Mouse (Mus musculus): Measurements from ENCODE around the gene Pknox1.
"Not testable (repeated sequence)": the region's sequence is repeated elsewhere in the genome, so short reads cannot be mapped to it uniquely, and the experiment has no call there.

Gene Pknox1

GRCm38 (mm10) chr17:31597957-31598356, 33.4 kb downstream of the Pknox1 start:
- DNase-seq (ENCODE audit: low read depth) = no peak

GRCm38 (mm10) chr17:31598593-31598992, 34.1 kb downstream of the Pknox1 start:
- no peak for DNase-seq (ENCODE audit: low read depth)

- DNase-seq (ENCODE audit: low read depth) = no peak
Measured at GRCm38 (mm10) chr17:31606424-31606823, 41.9 kb downstream of the Pknox1 start.

- DNase-seq (ENCODE audit: low read depth) = no peak
Measured at GRCm38 (mm10) chr17:31607256-31607951, 42.9 kb downstream of the Pknox1 start.

- not testable (repeated sequence) for DNase-seq (ENCODE audit: low read depth)
Measured at GRCm38 (mm10) chr17:31609173-31609572, 44.6 kb downstream of the Pknox1 start.

GRCm38 (mm10) chr17:31609895-31610294, 45.4 kb downstream of the Pknox1 start:
- DNase-seq (ENCODE audit: low read depth) = no peak

- no peak for DNase-seq (ENCODE audit: low read depth)
Measured at GRCm38 (mm10) chr17:31613086-31613755, 48.7 kb downstream of the Pknox1 start.

- DNase-seq (ENCODE audit: low read depth) = no peak
Measured at GRCm38 (mm10) chr17:31623101-31623500, 58.6 kb downstream of the Pknox1 start.

GRCm38 (mm10) chr17:31627961-31628360, 63.4 kb downstream of the Pknox1 start:
- DNase-seq (ENCODE audit: low read depth) = no peak

GRCm38 (mm10) chr17:31631081-31631800, 66.7 kb downstream of the Pknox1 start:
- DNase-seq (ENCODE audit: low read depth) = no peak

GRCm38 (mm10) chr17:31633007-31633406, 68.5 kb downstream of the Pknox1 start:
- DNase-seq (ENCODE audit: low read depth) = no peak

- no peak for DNase-seq (ENCODE audit: low read depth)
Measured at GRCm38 (mm10) chr17:31634896-31635295, 70.4 kb downstream of the Pknox1 start.

GRCm38 (mm10) chr17:31635781-31636180, 71.2 kb downstream of the Pknox1 start:
- DNase-seq (ENCODE audit: low read depth) = no peak

GRCm38 (mm10) chr17:31636277-31636941, 71.9 kb downstream of the Pknox1 start:
- DNase-seq (ENCODE audit: low read depth) = no peak

- peak; percentile 47 for DNase-seq (ENCODE audit: low read depth)
Measured at GRCm38 (mm10) chr17:31636942-31637811, 72.6 kb downstream of the Pknox1 start, which contains the start of gene Cbs. Gene Cbs (minus strand): TSS chr17:31637238.

- DNase-seq (ENCODE audit: low read depth) = peak; percentile 7
Measured at GRCm38 (mm10) chr17:31637866-31638570, 73.5 kb downstream of the Pknox1 start.

GRCm38 (mm10) chr17:31639651-31640050, 75.1 kb downstream of the Pknox1 start:
- no peak for DNase-seq (ENCODE audit: low read depth)

- DNase-seq (ENCODE audit: low read depth) = no peak
Measured at GRCm38 (mm10) chr17:31642331-31642730, 77.8 kb downstream of the Pknox1 start.

GRCm38 (mm10) chr17:31642913-31643312, 78.4 kb downstream of the Pknox1 start:
- no peak for DNase-seq (ENCODE audit: low read depth)

- DNase-seq (ENCODE audit: low read depth) = peak; percentile 7
Measured at GRCm38 (mm10) chr17:31646199-31647002, 81.9 kb downstream of the Pknox1 start.
